Mouse (Mus musculus): Measurements from ENCODE around the gene Mettl8. TPM values are rescaled to one million over a fixed set of nuclear protein-coding genes. Genes with fewer than 3 reads are reported as not detected.

The Mettl8 gene
- polyA plus RNA-seq, 1 experiment from 2014 or later: 19.2 TPM

DNA sequence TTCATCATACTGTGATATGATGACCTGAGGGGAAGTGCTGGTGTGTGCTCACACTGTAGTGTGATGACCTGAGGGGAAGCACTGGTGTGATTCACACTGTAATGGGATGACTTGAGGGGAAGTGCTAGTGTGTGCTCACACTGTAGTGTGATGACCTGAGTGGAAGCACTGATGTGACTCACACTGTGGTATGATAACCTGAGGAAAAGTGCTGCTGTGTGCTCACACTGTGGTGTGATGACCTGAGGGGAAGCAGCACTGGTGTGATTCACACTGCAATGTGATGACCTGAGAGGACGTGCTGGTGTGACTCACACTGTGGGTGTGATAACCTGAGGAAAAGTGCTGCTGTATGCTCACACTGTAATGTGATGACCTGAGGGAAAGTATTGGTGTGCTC is 52.9 kb downstream of the Mettl8 start:
- no peak for ATAC-seq (ENCODE audit: low FRiP score)
- no peaks in the 10 kb centered on the region for H3K36me3 ChIP-seq
- H3K9ac ChIP-seq: no peak overlapping the region
- no peak overlapping the region for H3K27ac ChIP-seq
- H3K4me1 ChIP-seq: no peaks in the 10 kb centered on the region
- H3K4me3 ChIP-seq: no peak overlapping the region
- 84% methylated on average over 1 of the region's 1 CpGs for WGBS
- H3K27me3 ChIP-seq: no peaks in the 10 kb centered on the region
- H3K4me2 ChIP-seq (replicated peaks): no peak overlapping the region
- no peaks in the 10 kb centered on the region for H3K9me3 ChIP-seq (replicated peaks)

- 79% methylated on average over 2 of the region's 2 CpGs for whole genome bisulfite sequencing
- Histone ChIP-seq H3K27me3 (no peaks in the 10 kb centered on the region), H3K36me3 (no peaks in the 10 kb centered on the region), H3K9ac (no peak overlapping the region), H3K4me2 (replicated peaks) (no peak overlapping the region), H3K4me3 (no peak overlapping the region), H3K4me1 (no peaks in the 10 kb centered on the region), H3K27ac (no peak overlapping the region), H3K9me3 (replicated peaks) (no peaks in the 10 kb centered on the region)
- no peak for ATAC-seq (ENCODE audit: low FRiP score)
Measured at GRCm38 (mm10) chr2:70998771-70999170, 56.6 kb downstream of the Mettl8 start.

DNA sequence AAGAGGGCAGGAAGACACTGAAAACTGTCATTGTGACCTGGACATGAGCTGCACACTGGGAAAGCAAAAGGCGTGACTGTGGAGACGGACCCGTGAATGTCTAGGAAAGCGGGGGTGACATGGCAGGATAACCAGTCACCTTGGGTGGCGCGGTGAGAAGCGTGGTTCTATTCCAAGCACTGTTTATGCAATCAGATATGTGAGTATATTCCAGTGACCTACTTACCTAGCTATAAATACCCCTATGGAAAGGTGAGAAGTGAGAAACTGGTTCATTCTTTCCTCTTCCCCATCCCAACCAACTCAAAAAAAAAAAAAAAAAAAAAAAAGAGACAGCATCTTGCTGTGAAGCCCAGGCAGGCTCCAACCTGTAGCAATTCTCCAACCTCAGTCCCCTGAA is 58.9 kb downstream of the Mettl8 start:
- Histone ChIP-seq H3K4me1 (no peaks in the 10 kb centered on the region), H3K9me3 (replicated peaks) (no peaks in the 10 kb centered on the region), H3K27me3 (no peaks in the 10 kb centered on the region), H3K36me3 (no peaks in the 10 kb centered on the region), H3K4me3 (no peak overlapping the region), H3K27ac (no peak overlapping the region), H3K9ac (no peak overlapping the region), H3K4me2 (replicated peaks) (no peak overlapping the region)
- ATAC-seq (ENCODE audit: low FRiP score): no peak
- 93% methylated on average over 7 of the region's 7 CpGs for WGBS

DNA sequence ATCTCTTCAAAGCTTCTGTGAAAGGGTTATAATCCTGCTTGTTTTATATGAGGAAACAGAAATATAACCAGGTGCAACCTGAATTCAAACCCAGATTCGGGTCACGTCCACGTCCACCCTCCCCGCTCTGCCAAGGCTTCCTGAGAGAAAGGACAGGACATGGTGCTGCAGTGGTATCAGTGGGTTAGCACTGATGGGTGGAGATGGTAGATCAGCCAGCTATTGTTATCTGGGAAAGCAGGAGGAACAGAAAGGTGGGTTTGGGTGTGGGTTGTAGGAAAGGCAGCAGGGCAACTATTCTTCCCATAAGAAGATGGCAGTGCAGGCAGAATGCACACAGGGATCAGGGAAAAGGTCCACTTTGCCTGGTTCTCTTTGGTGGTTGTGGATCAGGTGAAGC is 59.5 kb downstream of the Mettl8 start:
- H3K4me3 ChIP-seq: no peak overlapping the region
- no peak overlapping the region for H3K27ac ChIP-seq
- H3K27me3 ChIP-seq: no peaks in the 10 kb centered on the region
- no peaks in the 10 kb centered on the region for H3K36me3 ChIP-seq
- ATAC-seq (ENCODE audit: low FRiP score): no peak
- H3K4me1 ChIP-seq: no peaks in the 10 kb centered on the region
- no peaks in the 10 kb centered on the region for H3K9me3 ChIP-seq (replicated peaks)
- WGBS: 95% methylated on average over 4 of the region's 4 CpGs
- H3K4me2 ChIP-seq (replicated peaks): no peak overlapping the region
- H3K9ac ChIP-seq: no peak overlapping the region

DNA sequence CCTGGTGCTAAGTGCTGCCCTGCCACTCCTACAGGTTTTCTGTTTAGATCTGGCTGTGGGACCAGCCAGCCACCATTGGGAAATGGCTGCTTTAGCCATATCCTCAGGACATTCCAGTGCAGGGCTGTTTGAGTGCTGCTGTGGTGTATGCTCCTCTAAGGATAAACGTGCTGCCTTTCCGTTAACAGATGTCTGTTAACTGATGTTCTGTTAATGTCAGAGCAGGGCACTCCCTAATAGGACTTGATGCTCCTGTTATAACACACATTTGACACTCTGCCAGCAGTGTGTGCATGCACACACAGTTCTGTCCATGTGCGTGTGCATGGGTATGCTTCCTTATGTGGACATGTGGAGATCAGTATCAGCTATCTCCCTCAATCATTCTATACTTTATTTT is 61.6 kb downstream of the Mettl8 start:
- no peak for ATAC-seq (ENCODE audit: low FRiP score)
- Histone ChIP-seq H3K27me3 (no peaks in the 10 kb centered on the region), H3K9ac (no peak overlapping the region), H3K4me3 (no peak overlapping the region), H3K4me1 (peaks cover 7% of the 10 kb centered on the region), H3K9me3 (replicated peaks) (no peaks in the 10 kb centered on the region), H3K36me3 (no peaks in the 10 kb centered on the region), H3K4me2 (replicated peaks) (no peak overlapping the region), H3K27ac (no peak overlapping the region)
- WGBS: 95% methylated on average over 3 of the region's 3 CpGs

DNA sequence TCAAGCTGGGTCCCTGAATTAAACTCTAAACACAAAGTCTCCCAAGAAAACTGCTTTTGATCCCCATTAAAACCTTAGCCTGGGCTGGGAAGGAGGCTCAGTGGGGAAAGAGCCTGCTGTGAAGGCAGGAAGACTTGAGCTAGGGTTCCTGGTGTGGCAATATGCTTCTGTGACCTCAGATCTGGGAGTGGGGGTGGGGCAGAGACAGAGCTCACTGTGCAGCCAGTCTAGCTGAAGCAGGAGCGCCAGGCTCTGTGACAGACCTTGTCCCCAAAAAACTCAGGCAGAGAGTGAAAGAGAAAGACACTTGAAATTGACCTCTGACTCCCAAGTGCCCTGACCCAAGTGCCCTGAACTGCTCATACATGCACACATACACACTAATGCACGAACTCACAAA is 62.7 kb downstream of the Mettl8 start:
- Histone ChIP-seq H3K4me3 (no peak overlapping the region), H3K9me3 (replicated peaks) (no peaks in the 10 kb centered on the region), H3K36me3 (no peaks in the 10 kb centered on the region), H3K27me3 (no peaks in the 10 kb centered on the region), H3K27ac (no peak overlapping the region), H3K9ac (no peak overlapping the region), H3K4me1 (peaks cover 7% of the 10 kb centered on the region), H3K4me2 (replicated peaks) (no peak overlapping the region)
- ATAC-seq (ENCODE audit: low FRiP score): no peak
- WGBS: 74% methylated on average over 2 of the region's 2 CpGs

GRCm38 (mm10) chr2:70990196-70990595 is 65.2 kb downstream of the Mettl8 start:
- H3K9me3 ChIP-seq (replicated peaks): no peaks in the 10 kb centered on the region
- H3K27ac ChIP-seq: no peak overlapping the region
- peaks cover 7% of the 10 kb centered on the region for H3K4me1 ChIP-seq
- ATAC-seq (ENCODE audit: low FRiP score): no peak
- H3K27me3 ChIP-seq: no peaks in the 10 kb centered on the region
- H3K4me3 ChIP-seq: no peak overlapping the region
- H3K4me2 ChIP-seq (replicated peaks): no peak overlapping the region
- WGBS: 77% methylated on average over 4 of the region's 4 CpGs
- H3K36me3 ChIP-seq: no peaks in the 10 kb centered on the region
- H3K9ac ChIP-seq: no peak overlapping the region

DNA sequence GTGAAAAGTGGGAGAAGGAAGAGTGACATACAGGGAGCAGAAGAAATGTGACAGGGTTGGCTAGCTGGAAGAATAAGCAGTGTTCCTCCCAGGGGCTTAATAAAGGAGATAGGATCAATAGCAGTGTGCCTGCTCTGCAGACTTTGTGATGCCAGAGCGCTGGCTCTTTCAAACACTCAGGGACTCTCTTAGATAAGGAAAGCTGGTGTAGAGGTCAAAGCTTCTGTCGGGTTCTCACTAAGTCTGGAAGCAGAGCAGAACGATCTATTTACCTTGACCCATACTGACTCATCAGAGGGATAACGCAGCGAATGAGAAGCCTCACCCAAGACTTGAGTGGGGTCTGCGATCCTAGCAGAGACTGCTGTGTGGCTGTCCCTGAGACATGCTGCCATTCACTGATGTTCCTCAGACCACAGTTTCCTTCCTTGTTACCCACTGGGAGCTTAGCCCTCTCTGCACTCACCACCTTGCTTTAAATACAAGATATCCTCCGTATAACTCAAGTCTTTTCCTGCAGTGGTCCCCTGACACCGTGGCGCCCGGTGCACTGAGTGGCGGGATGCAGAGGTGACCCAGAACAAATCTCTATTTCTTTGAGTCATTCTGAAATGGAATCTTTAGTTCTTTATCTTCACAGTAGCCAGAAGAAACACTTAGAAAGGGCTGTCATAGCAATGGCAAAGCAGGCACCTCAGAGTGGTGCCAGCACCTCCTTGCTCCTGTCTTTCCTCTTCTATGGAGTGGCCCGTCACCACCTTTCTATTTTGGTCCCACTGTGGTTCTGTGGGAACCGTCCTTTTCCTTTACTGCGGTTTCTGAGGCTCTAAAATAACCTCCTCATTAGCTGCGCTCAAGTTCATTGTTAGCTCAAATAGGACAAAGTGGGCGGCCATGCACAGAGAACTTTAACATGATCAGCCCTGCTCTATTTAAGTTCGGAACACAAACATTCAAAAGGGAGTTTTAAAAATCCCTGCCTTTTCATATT is 65.9 kb downstream of the Mettl8 start:
- no peak overlapping the region for H3K27ac ChIP-seq
- WGBS: 74% methylated on average over 17 of the region's 17 CpGs
- H3K4me3 ChIP-seq: no peak overlapping the region

DNA sequence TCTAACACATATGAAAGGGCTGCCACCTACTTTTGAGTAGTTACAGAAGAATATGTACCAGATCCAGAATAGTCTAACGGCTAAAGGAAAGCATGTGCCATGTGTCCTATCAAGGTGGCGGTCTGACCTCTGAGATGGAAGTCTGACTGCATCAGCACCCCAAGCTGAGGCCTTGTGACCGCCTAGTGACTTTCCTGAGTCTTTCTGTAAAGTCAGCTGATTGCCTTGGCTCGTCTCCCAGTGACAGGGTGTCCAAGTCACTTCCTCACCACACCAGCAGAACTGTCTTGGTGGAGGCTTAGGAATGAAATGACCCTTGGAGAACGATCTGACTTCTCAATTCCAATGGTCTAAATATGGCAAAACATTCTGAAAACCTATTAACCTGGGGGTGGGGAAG is 77.1 kb downstream of the Mettl8 start:
- H3K4me1 ChIP-seq: no peaks in the 10 kb centered on the region
- no peak overlapping the region for H3K4me2 ChIP-seq (replicated peaks)
- no peak overlapping the region for H3K27ac ChIP-seq
- WGBS: 89% methylated on average over 5 of the region's 5 CpGs
- H3K36me3 ChIP-seq: no peaks in the 10 kb centered on the region
- H3K9ac ChIP-seq: no peak overlapping the region
- H3K9me3 ChIP-seq (replicated peaks): no peaks in the 10 kb centered on the region
- H3K27me3 ChIP-seq: no peaks in the 10 kb centered on the region
- ATAC-seq (ENCODE audit: low FRiP score): no peak
- H3K4me3 ChIP-seq: no peak overlapping the region

More for the DNA sequence above, 65.9 kb downstream of the Mettl8 start:
- Histone ChIP-seq H3K4me2 (replicated peaks) (no peak overlapping the region), H3K4me1 (peaks cover 7% of the 10 kb centered on the region), H3K9ac (no peak overlapping the region), H3K9me3 (replicated peaks) (no peaks in the 10 kb centered on the region), H3K36me3 (no peaks in the 10 kb centered on the region), H3K27me3 (no peaks in the 10 kb centered on the region)
- ATAC-seq (ENCODE audit: low FRiP score): no peak

DNA sequence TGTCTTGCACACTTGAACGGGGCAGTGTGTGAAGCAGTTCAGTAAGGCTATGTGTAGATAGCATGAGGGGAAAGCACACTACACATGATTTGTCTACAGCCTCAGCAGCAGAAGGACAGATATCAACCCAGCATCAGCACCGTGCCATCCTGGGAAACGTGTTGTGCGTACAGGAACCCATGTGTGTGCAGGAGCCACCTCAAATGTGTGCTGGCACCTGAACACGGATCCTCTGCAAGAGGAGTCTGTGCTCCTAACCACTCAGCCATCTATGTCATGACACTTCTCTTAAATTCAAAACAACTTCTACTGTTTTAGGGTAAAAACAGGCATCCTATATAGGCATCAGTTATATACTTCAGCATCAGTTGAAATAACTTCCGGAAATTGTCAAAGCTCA is 80.6 kb downstream of the Mettl8 start:
- H3K9me3 ChIP-seq (replicated peaks): no peaks in the 10 kb centered on the region
- H3K4me2 ChIP-seq (replicated peaks): no peak overlapping the region
- 95% methylated on average over 6 of the region's 6 CpGs for WGBS
- peaks cover 3% of the 10 kb centered on the region; the same call in 1 of the 2 replicates for H3K4me1 ChIP-seq
- H3K36me3 ChIP-seq: no peaks in the 10 kb centered on the region
- no peak overlapping the region for H3K27ac ChIP-seq
- H3K9ac ChIP-seq: no peak overlapping the region
- H3K4me3 ChIP-seq: no peak overlapping the region
- H3K27me3 ChIP-seq: no peaks in the 10 kb centered on the region
- ATAC-seq (ENCODE audit: low FRiP score): no peak

DNA sequence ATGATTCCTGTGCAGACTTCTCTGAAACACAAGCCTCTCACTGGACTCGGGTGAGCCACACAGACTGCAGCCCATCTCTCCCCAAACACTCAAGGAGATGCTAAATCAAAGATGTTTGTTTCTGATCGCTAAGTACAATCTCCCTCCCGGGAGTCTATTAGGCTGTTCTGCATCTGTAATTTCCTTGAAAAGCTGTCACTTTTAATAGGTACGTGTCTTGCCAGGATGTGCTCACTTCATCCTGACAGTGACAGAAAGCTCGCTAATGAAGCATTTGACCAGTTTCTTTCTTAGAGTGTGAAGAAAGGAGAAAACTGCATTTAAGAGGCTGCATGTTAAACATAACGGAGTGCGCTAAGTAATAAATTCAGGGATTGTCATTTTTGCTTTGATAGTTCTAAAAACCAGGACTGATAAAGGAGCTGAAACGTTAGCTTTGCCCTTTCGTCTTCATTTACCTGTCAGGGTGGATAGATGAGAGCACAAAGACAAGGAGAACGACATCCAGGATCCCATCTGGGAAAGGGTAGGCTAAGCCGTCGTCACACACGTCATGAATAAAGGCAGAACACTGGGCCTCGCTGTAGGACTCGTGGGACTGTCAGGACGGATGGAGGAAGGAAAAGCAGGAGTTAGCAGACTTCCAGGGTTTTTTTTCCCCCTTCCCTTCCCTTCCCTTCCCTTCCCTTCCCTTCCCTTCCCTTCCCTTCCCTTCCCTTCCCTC is 82.4 kb downstream of the Mettl8 start:
- WGBS: 58% methylated on average over 16 of the region's 16 CpGs
- Histone ChIP-seq H3K4me2 (replicated peaks) (no peak overlapping the region), H3K4me3 (no peak overlapping the region), H3K9me3 (replicated peaks) (no peaks in the 10 kb centered on the region), H3K9ac (no peak overlapping the region), H3K27me3 (no peaks in the 10 kb centered on the region), H3K4me1 (peaks cover 3% of the 10 kb centered on the region; the same call in 1 of the 2 replicates), H3K36me3 (no peaks in the 10 kb centered on the region), H3K27ac (no peak overlapping the region)
- ATAC-seq (ENCODE audit: low FRiP score): no peak

DNA sequence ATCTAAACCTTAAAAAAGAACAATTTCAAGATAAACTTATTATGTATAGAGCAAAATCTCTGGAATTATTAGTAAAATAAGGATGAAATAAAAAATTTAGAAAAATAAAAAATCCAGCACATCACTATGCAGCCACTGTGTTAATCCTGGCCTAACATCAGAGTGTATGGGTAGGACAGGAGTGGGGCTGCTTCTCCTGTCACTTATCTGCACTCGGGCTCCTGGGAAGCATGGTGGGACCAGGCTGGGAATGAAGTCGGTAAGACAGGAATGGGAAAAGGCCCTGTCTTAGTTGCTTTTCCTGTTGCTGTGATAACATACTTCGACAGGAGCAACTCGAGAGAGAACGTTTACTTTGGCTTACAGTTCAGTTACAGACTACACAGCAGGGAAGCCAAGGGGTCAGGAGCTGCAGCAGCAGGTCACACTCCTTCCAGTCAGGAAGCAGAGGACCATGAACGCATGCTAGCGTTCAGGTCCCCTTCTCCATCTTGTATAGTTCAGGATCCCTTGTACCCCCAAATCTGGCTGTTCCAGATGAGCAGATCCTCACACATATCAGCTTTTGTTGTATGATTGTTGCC is 85.1 kb downstream of the Mettl8 start:
- Histone ChIP-seq H3K9me3 (replicated peaks) (no peaks in the 10 kb centered on the region), H3K27ac (no peak overlapping the region), H3K4me2 (replicated peaks) (no peak overlapping the region), H3K36me3 (no peaks in the 10 kb centered on the region), H3K9ac (no peak overlapping the region), H3K4me1 (peaks cover 3% of the 10 kb centered on the region; the same call in 1 of the 2 replicates), H3K4me3 (no peak overlapping the region), H3K27me3 (no peaks in the 10 kb centered on the region)
- ATAC-seq (ENCODE audit: low FRiP score): no peak
- WGBS: 49% methylated on average over 7 of the region's 7 CpGs
